Mouse (Mus musculus): ENCODE measurements around the gene Sv2b. TPM values are rescaled to one million over a fixed set of nuclear protein-coding genes. Genes with fewer than 3 reads are reported as not detected.

Sv2b gene
- polyA plus RNA-seq, 1 experiment, result 0.08 TPM

DNA sequence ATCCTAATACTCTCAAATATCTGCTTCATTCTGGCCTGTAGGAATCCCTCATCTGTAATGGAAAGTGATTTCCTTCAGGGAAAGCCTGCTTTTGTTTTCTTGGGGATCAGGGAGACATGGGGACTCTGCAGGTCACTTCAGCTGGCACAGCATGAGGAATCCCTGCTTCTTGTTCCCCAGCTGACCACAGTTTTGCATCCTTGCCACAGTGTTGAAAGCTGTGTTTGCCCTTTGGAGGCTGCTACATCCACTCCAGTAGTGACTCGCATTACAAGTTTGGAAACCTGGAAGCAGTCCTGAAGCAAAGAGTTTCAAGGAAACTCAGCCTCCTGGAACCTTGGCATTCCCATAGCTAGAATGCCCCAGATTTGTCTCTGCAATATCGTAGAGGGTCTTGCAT is 35.4 kb downstream of the Sv2b start:
- H3K4me1 ChIP-seq (ENCODE audit: control insufficient read depth, insufficient read depth, low read length), result no peaks in the 10 kb centered on the region
- no peak overlapping the region for H3K4me3 ChIP-seq (replicated peaks; ENCODE audit: extremely low read depth, low read depth, low read length)
- WGBS, result 72% methylated on average over 2 of the region's 2 CpGs
- no peak for DNase-seq
- TF ChIP-seq POLR2A (IDR thresholded peaks at IDR 0.05; ENCODE audit: borderline replicate concordance, extremely low read depth, low read depth, low read length), result no peak
- no peak for TF ChIP-seq CTCF (IDR thresholded peaks at IDR 0.05; ENCODE audit: insufficient read depth, low read length)

DNA sequence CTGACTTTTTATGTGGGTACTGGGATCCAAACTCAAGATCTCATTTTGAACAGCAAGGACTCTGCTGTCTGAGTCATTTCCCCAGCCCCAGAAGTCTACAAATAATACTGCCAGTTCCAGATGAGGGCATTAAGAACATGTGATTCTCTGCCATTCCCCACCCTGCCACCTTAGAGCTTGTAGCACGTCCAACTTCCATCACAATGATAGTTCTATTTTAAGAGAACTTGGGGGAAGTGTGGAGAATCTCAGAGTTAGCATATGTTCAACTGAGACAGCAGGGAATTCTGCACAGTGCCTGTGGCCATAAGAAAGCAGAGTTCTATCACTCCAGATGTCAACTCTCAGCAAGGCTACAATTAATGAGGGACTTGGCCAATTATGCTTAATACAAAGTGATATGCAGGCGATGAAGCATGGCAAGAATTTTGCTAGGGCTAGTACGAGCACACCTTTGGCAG is 37.1 kb downstream of the Sv2b start:
- no peak for DNase-seq
- TF ChIP-seq POLR2A (IDR thresholded peaks at IDR 0.05; ENCODE audit: borderline replicate concordance, extremely low read depth, low read depth, low read length) (no peak), CTCF (IDR thresholded peaks at IDR 0.05; ENCODE audit: insufficient read depth, low read length) (no peak)
- WGBS, result 65% methylated on average over 3 of the region's 3 CpGs
- no peak overlapping the region for H3K4me3 ChIP-seq (replicated peaks; ENCODE audit: extremely low read depth, low read depth, low read length)
- H3K4me1 ChIP-seq (ENCODE audit: control insufficient read depth, insufficient read depth, low read length), result no peaks in the 10 kb centered on the region

DNA sequence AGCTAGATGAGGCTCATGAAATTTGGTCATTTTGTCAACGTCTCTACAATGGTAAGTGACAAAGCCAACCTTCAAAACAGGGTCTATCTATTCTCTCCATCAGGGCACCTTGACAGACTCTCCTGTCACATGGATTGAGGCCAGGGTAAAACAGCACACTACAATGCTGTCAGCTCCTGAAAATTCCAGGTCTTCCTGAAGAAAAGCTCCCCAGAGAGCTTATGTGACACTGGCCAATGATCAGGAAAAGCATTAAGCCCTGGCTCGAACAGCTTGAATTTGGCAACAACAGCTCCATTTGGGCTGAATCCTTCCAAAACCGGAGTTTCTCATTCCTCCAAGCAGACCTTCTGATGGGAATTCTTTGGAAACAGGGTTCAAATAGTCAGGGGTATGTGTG is 37.8 kb downstream of the Sv2b start:
- no peak overlapping the region for H3K4me3 ChIP-seq (replicated peaks; ENCODE audit: extremely low read depth, low read depth, low read length)
- no peaks in the 10 kb centered on the region for H3K4me1 ChIP-seq (ENCODE audit: control insufficient read depth, insufficient read depth, low read length)
- DNase-seq, result no peak
- WGBS, result 68% methylated on average over 3 of the region's 3 CpGs
- TF ChIP-seq POLR2A (IDR thresholded peaks at IDR 0.05; ENCODE audit: borderline replicate concordance, extremely low read depth, low read depth, low read length), result no peak
- no peak for TF ChIP-seq CTCF (IDR thresholded peaks at IDR 0.05; ENCODE audit: insufficient read depth, low read length)

DNA sequence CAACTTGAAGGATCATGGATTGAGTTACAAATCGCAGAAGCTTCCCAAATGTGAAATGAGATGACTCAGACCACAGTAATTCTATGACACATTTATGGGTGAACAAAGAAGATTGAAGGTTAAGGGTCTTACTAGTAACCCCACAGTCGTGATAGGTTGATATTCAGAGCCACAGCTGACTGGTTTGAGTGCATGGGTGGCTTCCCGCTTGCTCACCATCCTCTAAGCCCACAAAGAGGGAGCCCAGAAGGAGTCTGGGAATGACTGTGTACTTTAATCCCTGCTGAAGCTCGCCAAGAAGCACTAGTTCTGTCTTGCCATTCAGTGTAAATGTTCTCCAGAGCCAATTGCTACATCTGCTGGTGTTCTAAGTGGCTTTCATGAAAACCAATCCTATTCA is 41.8 kb downstream of the Sv2b start:
- no peak overlapping the region for H3K4me3 ChIP-seq (replicated peaks; ENCODE audit: extremely low read depth, low read depth, low read length)
- no peaks in the 10 kb centered on the region for H3K4me1 ChIP-seq (ENCODE audit: control insufficient read depth, insufficient read depth, low read length)
- WGBS, result 64% methylated on average over 4 of the region's 4 CpGs
- no peak for TF ChIP-seq CTCF (IDR thresholded peaks at IDR 0.05; ENCODE audit: insufficient read depth, low read length)
- no peak for TF ChIP-seq POLR2A (IDR thresholded peaks at IDR 0.05; ENCODE audit: borderline replicate concordance, extremely low read depth, low read depth, low read length)
- no peak for DNase-seq

DNA sequence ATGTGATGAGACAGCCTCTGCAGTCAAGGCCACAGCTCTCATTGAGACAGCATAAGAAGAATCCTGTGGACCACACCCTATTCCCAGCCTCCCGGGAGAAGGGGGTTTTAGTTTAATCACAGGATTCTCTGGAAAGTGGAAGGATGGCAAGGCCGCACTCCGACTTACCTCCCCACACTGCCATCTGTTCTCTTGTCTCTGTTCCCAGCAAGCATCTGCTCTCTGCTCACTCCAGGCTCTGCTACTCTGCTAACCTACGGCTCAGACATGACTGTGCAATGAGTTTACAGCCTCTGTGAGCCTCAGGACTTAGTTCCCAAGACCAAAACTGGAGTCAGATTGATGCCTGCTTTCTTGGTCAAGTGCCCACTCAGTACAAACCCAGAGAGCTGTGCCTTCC is 43.8 kb downstream of the Sv2b start:
- Histone ChIP-seq H3K4me3 (replicated peaks; ENCODE audit: extremely low read depth, low read depth, low read length) (no peak overlapping the region), H3K4me1 (ENCODE audit: control insufficient read depth, insufficient read depth, low read length) (no peaks in the 10 kb centered on the region)
- WGBS, result 78% methylated on average over 4 of the region's 4 CpGs
- TF ChIP-seq CTCF (IDR thresholded peaks at IDR 0.05; ENCODE audit: insufficient read depth, low read length) (no peak), POLR2A (IDR thresholded peaks at IDR 0.05; ENCODE audit: borderline replicate concordance, extremely low read depth, low read depth, low read length) (no peak)
- no peak for DNase-seq

DNA sequence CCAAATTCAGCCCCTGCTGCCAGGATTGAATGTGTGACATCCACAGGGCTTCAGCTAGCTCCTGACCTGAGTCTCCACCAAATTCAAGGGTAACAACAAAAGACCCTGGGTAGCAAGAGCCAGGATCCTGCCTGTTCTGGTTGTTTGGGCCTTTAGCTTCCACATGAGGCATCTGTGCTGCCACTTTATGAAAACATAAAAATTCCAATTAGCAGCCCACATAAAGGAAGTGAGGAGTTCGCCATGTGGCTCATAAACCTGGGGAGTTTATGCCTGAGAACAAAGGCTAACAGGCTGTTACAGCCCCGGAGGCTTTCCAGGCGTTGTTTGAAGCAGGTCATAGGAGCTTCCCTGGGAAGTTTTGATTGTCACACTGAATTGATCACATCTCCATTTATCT is 49.1 kb downstream of the Sv2b start:
- Histone ChIP-seq H3K4me3 (replicated peaks; ENCODE audit: extremely low read depth, low read depth, low read length) (no peak overlapping the region), H3K4me1 (ENCODE audit: control insufficient read depth, insufficient read depth, low read length) (no peaks in the 10 kb centered on the region)
- DNase-seq, result no peak
- 67% methylated on average over 3 of the region's 3 CpGs for WGBS
- no peak for TF ChIP-seq CTCF (IDR thresholded peaks at IDR 0.05; ENCODE audit: insufficient read depth, low read length)
- no peak for TF ChIP-seq POLR2A (IDR thresholded peaks at IDR 0.05; ENCODE audit: borderline replicate concordance, extremely low read depth, low read depth, low read length)

DNA sequence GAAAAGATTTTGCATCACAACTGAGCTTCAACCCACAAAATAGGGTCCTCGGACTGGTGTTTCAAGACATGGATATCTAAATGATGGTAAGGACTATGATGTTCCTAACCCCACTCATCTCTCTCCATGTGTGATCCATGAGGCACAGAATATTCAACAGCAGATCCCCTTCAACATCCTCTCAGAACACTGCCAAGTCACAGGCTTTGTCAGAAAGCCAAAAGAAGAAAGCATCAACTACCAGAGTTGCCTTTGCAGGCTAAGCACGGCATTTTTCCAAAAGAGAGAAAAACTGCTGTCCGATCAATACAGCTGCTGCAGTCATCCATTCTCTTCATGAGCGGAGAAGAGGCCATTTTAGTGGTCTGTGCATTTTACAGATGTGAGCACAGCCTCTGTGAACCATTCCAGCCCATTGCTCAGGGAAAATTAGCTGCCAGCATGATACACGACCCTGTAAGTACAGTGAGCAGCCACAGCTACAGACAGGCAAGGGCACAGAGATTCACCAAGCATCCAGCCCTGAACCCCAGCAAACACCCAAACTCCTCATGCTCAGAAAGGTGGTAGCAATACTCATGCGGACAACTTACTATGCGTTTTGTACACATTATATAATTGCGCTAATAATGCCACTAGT is 55.3 kb downstream of the Sv2b start:
- no peaks in the 10 kb centered on the region for H3K4me1 ChIP-seq (ENCODE audit: control insufficient read depth, insufficient read depth, low read length)

DNA sequence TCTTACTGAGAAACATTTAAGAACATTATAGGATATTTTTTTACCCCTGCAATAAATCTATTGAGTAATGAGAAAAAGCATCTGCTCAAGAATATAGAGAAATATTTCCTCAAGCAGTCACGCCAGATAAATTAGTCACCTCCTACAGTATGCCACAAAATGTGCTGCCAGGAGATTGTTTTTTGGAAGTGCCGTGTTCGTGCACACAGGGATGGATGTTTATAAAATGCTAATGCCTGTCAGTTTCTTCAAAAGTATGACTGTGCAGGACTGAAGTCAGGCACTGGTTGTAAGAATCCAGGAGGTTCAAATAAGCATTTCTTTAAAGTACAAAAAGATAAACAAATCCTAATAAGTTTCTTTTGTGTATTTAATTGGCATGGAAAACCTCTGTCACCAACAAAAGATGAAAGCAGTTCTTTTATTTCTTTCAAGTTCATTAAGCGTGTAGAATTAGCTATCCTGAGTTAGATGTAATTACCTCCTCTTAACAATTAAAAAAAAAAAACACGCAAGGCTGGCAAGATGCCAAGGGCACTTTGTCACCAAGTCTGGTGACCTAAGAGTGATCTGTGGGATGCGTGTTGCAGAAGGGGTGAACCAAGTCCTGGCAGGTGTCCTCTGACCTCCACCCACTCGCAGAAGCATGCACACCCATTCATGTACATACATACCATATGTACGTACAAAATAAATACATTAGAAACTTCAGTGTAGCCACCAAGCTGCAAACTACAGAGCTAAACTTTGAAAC is 68.1 kb downstream of the Sv2b start:
- WGBS, result 60% methylated on average over 8 of the region's 8 CpGs
- no peak for DNase-seq
- TF ChIP-seq POLR2A (IDR thresholded peaks at IDR 0.05; ENCODE audit: borderline replicate concordance, extremely low read depth, low read depth, low read length) (no peak), CTCF (IDR thresholded peaks at IDR 0.05; ENCODE audit: insufficient read depth, low read length) (no peak)
- Histone ChIP-seq H3K4me1 (ENCODE audit: control insufficient read depth, insufficient read depth, low read length) (no peaks in the 10 kb centered on the region), H3K4me3 (replicated peaks; ENCODE audit: extremely low read depth, low read depth, low read length) (no peak overlapping the region)

More for the DNA sequence above, 55.3 kb downstream of the Sv2b start:
- no peak overlapping the region for H3K4me3 ChIP-seq (replicated peaks; ENCODE audit: extremely low read depth, low read depth, low read length)
- TF ChIP-seq CTCF (IDR thresholded peaks at IDR 0.05; ENCODE audit: insufficient read depth, low read length) (no peak), POLR2A (IDR thresholded peaks at IDR 0.05; ENCODE audit: borderline replicate concordance, extremely low read depth, low read depth, low read length) (no peak)
- whole genome bisulfite sequencing, result 79% methylated on average over 8 of the region's 8 CpGs
- DNase-seq, result no peak

DNA sequence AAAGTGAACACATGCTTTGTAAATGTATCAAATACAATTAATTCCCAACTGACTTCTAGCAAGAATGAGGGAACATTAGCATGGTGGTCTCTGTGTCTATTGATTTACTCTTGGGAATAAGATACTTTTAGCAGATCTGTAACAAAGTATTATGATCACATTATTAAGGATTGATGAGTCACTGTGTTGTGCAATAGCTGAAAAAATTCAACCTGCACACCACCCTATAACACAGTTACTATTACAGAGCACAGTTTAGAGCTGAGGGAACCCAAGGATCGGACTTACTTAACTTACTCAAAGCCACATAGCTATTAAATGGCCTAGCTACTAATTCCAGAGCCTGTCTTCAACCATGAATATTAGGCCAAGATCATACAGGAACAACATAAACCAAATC is 72.7 kb downstream of the Sv2b start:
- H3K4me3 ChIP-seq (replicated peaks; ENCODE audit: extremely low read depth, low read depth, low read length), result no peak overlapping the region
- 74% methylated on average over 1 of the region's 1 CpGs for WGBS
- TF ChIP-seq POLR2A (IDR thresholded peaks at IDR 0.05; ENCODE audit: borderline replicate concordance, extremely low read depth, low read depth, low read length) (no peak), CTCF (IDR thresholded peaks at IDR 0.05; ENCODE audit: insufficient read depth, low read length) (no peak)
- H3K4me1 ChIP-seq (ENCODE audit: control insufficient read depth, insufficient read depth, low read length), result no peaks in the 10 kb centered on the region
- DNase-seq, result no peak

DNA sequence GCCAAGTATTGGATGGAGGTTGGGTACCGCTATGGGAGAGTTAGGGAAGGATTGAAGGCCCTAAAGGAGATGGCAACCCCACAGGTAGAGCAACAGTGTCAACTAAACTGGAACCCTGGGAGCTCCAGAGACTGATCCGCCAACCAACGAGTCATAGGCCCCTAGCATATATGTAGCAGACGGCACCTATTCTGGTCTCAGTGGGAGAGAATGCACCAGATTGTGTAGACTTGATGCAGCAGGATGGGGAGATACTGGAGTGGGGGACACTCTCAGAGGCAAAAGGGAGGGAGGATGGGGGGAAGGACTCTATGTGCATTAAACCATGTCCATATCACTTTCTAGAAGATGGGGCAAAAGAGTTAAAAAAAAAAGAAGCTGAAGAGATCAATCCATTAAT is 84.9 kb downstream of the Sv2b start:
- Histone ChIP-seq H3K4me1 (ENCODE audit: control insufficient read depth, insufficient read depth, low read length) (no peaks in the 10 kb centered on the region), H3K4me3 (replicated peaks; ENCODE audit: extremely low read depth, low read depth, low read length) (no peak overlapping the region)
- no peak for DNase-seq
- no peak for TF ChIP-seq CTCF (IDR thresholded peaks at IDR 0.05; ENCODE audit: insufficient read depth, low read length)
- no peak for TF ChIP-seq POLR2A (IDR thresholded peaks at IDR 0.05; ENCODE audit: borderline replicate concordance, extremely low read depth, low read depth, low read length)
- 90% methylated on average over 4 of the region's 4 CpGs for WGBS
